Mouse (Mus musculus) C2C12 (cell line): ENCODE data around the gene Frmd4a. TPM values are rescaled to one million over a fixed set of nuclear protein-coding genes. Genes with fewer than 3 reads are reported as not detected.
"Not testable (repeated sequence)": the region's sequence is repeated elsewhere in the genome, so short reads cannot be mapped to it uniquely, and the experiment has no call there.

Experiments used
- H3K27me3 ChIP-seq: one replicate; pipeline ENCODE4 v1.6.1; 2011; ENCODE audit not compliant: control insufficient read depth, insufficient read depth, insufficient read length
- H3K36me3 ChIP-seq: one replicate; pipeline ENCODE4 v1.6.1; 2011; ENCODE audit not compliant: control insufficient read depth, insufficient read depth
- H3K4me3 ChIP-seq: one replicate; pipeline ENCODE4 v1.5.1; 2011; ENCODE audit warnings: mild to moderate bottlenecking, control low read depth; ENCODE audit not compliant: poor library complexity, insufficient read depth, severe bottlenecking
- H3K79me2 ChIP-seq: one replicate; pipeline ENCODE4 v1.6.1; 2011; ENCODE audit not compliant: control insufficient read depth, insufficient read depth
- H3K79me3 ChIP-seq: one replicate; pipeline ENCODE4 v1.6.1; 2011; ENCODE audit warnings: low read depth, control low read depth
- H3ac ChIP-seq: one replicate; pipeline ENCODE3; 2011; ENCODE audit warnings: low read depth; ENCODE audit not compliant: control insufficient read depth, insufficient read length
- CEBPB ChIP-seq: IDR thresholded peaks from one replicate; pipeline ENCODE4 v1.6.1; 2011; ENCODE audit warnings: low read depth, mild to moderate bottlenecking, control low read depth, moderate library complexity
- CTCF ChIP-seq: IDR thresholded peaks from one replicate; pipeline ENCODE4 v1.5.1; 2011; ENCODE audit not compliant: control insufficient read depth, insufficient read depth, insufficient read length
- FOSL1 ChIP-seq: IDR thresholded peaks from one replicate; pipeline ENCODE4 v1.8.0; 2011; ENCODE audit warnings: mild to moderate bottlenecking, low read length; ENCODE audit not compliant: poor library complexity, insufficient read depth, severe bottlenecking
- MAX ChIP-seq: IDR thresholded peaks from one replicate; pipeline ENCODE4 v1.6.1; 2011; ENCODE audit warnings: mild to moderate bottlenecking, control low read depth
- MYOD1 ChIP-seq: IDR thresholded peaks from one replicate; pipeline ENCODE4 v1.6.1; 2011; ENCODE audit warnings: low read depth; ENCODE audit not compliant: control insufficient read depth, insufficient read length
- MYOG ChIP-seq: IDR thresholded peaks from one replicate; pipeline ENCODE4 v1.6.1; 2011; ENCODE audit not compliant: control insufficient read depth, insufficient read length; ENCODE audit errors: extremely low read depth
- USF1 ChIP-seq: IDR thresholded peaks from one replicate; pipeline ENCODE4 v1.6.1; 2011; ENCODE audit warnings: low read depth, mild to moderate bottlenecking, control low read depth, moderate library complexity
- polyA plus RNA-seq: library from polyadenylated mRNA; unstranded; fragments of >200 nt; fragmentation: generic; extraction: Trizol; gene quantifications from one replicate; pipeline ENCODE4 v1.2.1, GENCODE M21; 2012; ENCODE audit warnings: missing spikeins

Frmd4a gene
- polyA plus RNA-seq, 1 experiment: 32.7 TPM

GRCm38 (mm10) chr2:4326241-4327010 lies 308.9 kb downstream of the Frmd4a start:
- peaks cover 15% of the 10 kb centered on the region for H3K36me3 ChIP-seq
- H3K4me3 ChIP-seq: no peak overlapping the region
- TF ChIP-seq CEBPB (no peak), USF1 (no peak), CTCF (no peak), MAX (no peak), FOSL1 (no peak), MYOG (no peak), MYOD1 (no peak)
- H3K79me2 ChIP-seq: peaks cover 57% of the 10 kb centered on the region
- H3ac ChIP-seq: no peak overlapping the region
- H3K79me3 ChIP-seq: peaks cover 23% of the 10 kb centered on the region
- no peaks in the 10 kb centered on the region for H3K27me3 ChIP-seq

GRCm38 (mm10) chr2:4327011-4327340 lies 309.5 kb downstream of the Frmd4a start:
- Histone ChIP-seq H3ac (no peak overlapping the region), H3K36me3 (peaks cover 21% of the 10 kb centered on the region), H3K79me2 (peaks cover 57% of the 10 kb centered on the region), H3K27me3 (no peaks in the 10 kb centered on the region), H3K79me3 (peaks cover 24% of the 10 kb centered on the region), H3K4me3 (no peak overlapping the region)
- TF ChIP-seq MAX (no peak), MYOD1 (no peak), FOSL1 (no peak)

- Histone ChIP-seq H3K27me3 (no peaks in the 10 kb centered on the region), H3K79me3 (peaks cover 12% of the 10 kb centered on the region), H3K4me3 (no peak overlapping the region), H3ac (no peak overlapping the region), H3K79me2 (peaks cover 46% of the 10 kb centered on the region), H3K36me3 (peaks cover 41% of the 10 kb centered on the region)
- TF ChIP-seq USF1: no peak
- no peak for TF ChIP-seq MYOD1
- TF ChIP-seq CEBPB: no peak
- no peak for TF ChIP-seq CTCF
- no peak for TF ChIP-seq FOSL1
- TF ChIP-seq MYOG: no peak
- no peak for TF ChIP-seq MAX
Observed at GRCm38 (mm10) chr2:4332441-4332840, 314.9 kb downstream of the Frmd4a start.

GRCm38 (mm10) chr2:4334201-4334600 lies 316.7 kb downstream of the Frmd4a start:
- no peaks in the 10 kb centered on the region for H3K27me3 ChIP-seq
- H3ac ChIP-seq: no peak overlapping the region
- peaks cover 6% of the 10 kb centered on the region for H3K79me3 ChIP-seq
- TF ChIP-seq CTCF (no peak), FOSL1 (no peak), MAX (no peak), USF1 (no peak), MYOD1 (no peak), MYOG (no peak), CEBPB (no peak)
- H3K36me3 ChIP-seq: peaks cover 35% of the 10 kb centered on the region
- H3K4me3 ChIP-seq: no peak overlapping the region
- H3K79me2 ChIP-seq: peaks cover 29% of the 10 kb centered on the region

GRCm38 (mm10) chr2:4334936-4335335 lies 317.4 kb downstream of the Frmd4a start:
- H3ac ChIP-seq: no peak overlapping the region
- H3K4me3 ChIP-seq: no peak overlapping the region
- H3K27me3 ChIP-seq: no peaks in the 10 kb centered on the region
- peaks cover 6% of the 10 kb centered on the region for H3K79me3 ChIP-seq
- peaks cover 31% of the 10 kb centered on the region for H3K36me3 ChIP-seq
- TF ChIP-seq FOSL1 (no peak), USF1 (no peak), CTCF (no peak), MYOD1 (no peak), CEBPB (no peak), MYOG (no peak), MAX (no peak)
- H3K79me2 ChIP-seq: peaks cover 22% of the 10 kb centered on the region

GRCm38 (mm10) chr2:4335881-4336280 lies 318.4 kb downstream of the Frmd4a start:
- Histone ChIP-seq H3K27me3 (no peaks in the 10 kb centered on the region), H3K79me3 (peaks cover 6% of the 10 kb centered on the region), H3K79me2 (peaks cover 19% of the 10 kb centered on the region), H3K36me3 (peaks cover 31% of the 10 kb centered on the region), H3ac (no peak overlapping the region), H3K4me3 (no peak overlapping the region)
- no peak for TF ChIP-seq CTCF
- no peak for TF ChIP-seq MAX
- TF ChIP-seq CEBPB: no peak
- no peak for TF ChIP-seq USF1
- TF ChIP-seq FOSL1: no peak
- TF ChIP-seq MYOD1: no peak
- TF ChIP-seq MYOG: no peak

GRCm38 (mm10) chr2:4338290-4338689 lies 320.8 kb downstream of the Frmd4a start:
- H3ac ChIP-seq, H3K4me3 ChIP-seq, H3K79me3 ChIP-seq, H3K27me3 ChIP-seq: not testable (repeated sequence)
- Histone ChIP-seq H3K36me3 (peaks cover 18% of the 10 kb centered on the region), H3K79me2 (peaks cover 23% of the 10 kb centered on the region)
